Mouse (Mus musculus) heart, embryonic 12.5 days (tissue): ENCODE results near the gene Slc39a11. TPM values are rescaled to one million over a fixed set of nuclear protein-coding genes. Genes with fewer than 3 reads are reported as not detected.

Experiments
- ATAC-seq: fragments of 200-750 bp; cut with Nextera tagmentation; 2 replicates; pipeline ENCODE4 v1.8.0; 2017; ENCODE audit warnings: moderate TSS enrichment, moderate library complexity; ENCODE audit not compliant: insufficient number of reproducible peaks, low FRiP score
- H3K27ac ChIP-seq: fragments of 300-500 bp; sonication (generic); 2 replicates; pipeline ENCODE4 v1.5.1; 2016; ENCODE audit warnings: mild to moderate bottlenecking, moderate library complexity; ENCODE audit not compliant: poor library complexity, severe bottlenecking
- H3K27me3 ChIP-seq: fragments of 300-500 bp; sonication (generic); replicated peaks from 2 replicates; pipeline ENCODE4 v1.6.1; 2016; ENCODE audit warnings: mild to moderate bottlenecking, moderate library complexity
- H3K36me3 ChIP-seq: fragments of 300-500 bp; sonication (generic); 2 replicates; pipeline ENCODE4 v1.6.1; 2016; ENCODE audit warnings: mild to moderate bottlenecking, moderate library complexity
- H3K4me1 ChIP-seq: fragments of 300-500 bp; sonication (generic); replicated peaks from 2 replicates; pipeline ENCODE4 v1.6.1; 2016; ENCODE audit warnings: mild to moderate bottlenecking
- H3K4me2 ChIP-seq: fragments of 300-500 bp; sonication (generic); 2 replicates; pipeline ENCODE4 v1.6.1; 2016; ENCODE audit warnings: mild to moderate bottlenecking, moderate library complexity
- H3K4me3 ChIP-seq: fragments of 300-500 bp; sonication (generic); 2 replicates; pipeline ENCODE4 v1.5.1; 2016; ENCODE audit warnings: mild to moderate bottlenecking
- H3K9ac ChIP-seq: fragments of 300-500 bp; sonication (generic); 2 replicates; pipeline ENCODE4 v1.6.1; 2016; ENCODE audit warnings: mild to moderate bottlenecking, moderate library complexity
- H3K9me3 ChIP-seq: fragments of 300-500 bp; sonication (generic); replicated peaks from 2 replicates; pipeline ENCODE4 v1.6.1; 2016; ENCODE audit warnings: mild to moderate bottlenecking, moderate library complexity
- WGBS: fragments of 180-500 bp; shearing (Covaris S2); methylation state at CpG from one replicate; pipeline ENCODE4 v1.1.7; 2016; 5-methylcytosine and 5-hydroxymethylcytosine counted together
- polyA plus RNA-seq: library from polyadenylated mRNA; unstranded; fragments of >200 nt; fragmentation: Nextera tagmentation; extraction: Ambion mirVana; gene quantifications from 2 replicates; pipeline ENCODE4 v1.2.1, GENCODE M21; 2016

The Slc39a11 gene
- polyA plus RNA-seq, 1 experiment from 2014 or later = 19.0 TPM

GRCm38 (mm10) chr11:113522726-113523125, 127.2 kb downstream of the Slc39a11 start:
- Histone ChIP-seq H3K4me3 (no peak overlapping the region), H3K27me3 (no peaks in the 10 kb centered on the region; the same call in 1 of the 2 replicates), H3K27ac (no peak overlapping the region), H3K9me3 (no peaks in the 10 kb centered on the region), H3K4me1 (peaks cover 11% of the 10 kb centered on the region), H3K4me2 (no peak overlapping the region), H3K9ac (no peak overlapping the region), H3K36me3 (no peaks in the 10 kb centered on the region)
- WGBS = 72% methylated on average over 4 of the region's 4 CpGs
- no peak for ATAC-seq

DNA sequence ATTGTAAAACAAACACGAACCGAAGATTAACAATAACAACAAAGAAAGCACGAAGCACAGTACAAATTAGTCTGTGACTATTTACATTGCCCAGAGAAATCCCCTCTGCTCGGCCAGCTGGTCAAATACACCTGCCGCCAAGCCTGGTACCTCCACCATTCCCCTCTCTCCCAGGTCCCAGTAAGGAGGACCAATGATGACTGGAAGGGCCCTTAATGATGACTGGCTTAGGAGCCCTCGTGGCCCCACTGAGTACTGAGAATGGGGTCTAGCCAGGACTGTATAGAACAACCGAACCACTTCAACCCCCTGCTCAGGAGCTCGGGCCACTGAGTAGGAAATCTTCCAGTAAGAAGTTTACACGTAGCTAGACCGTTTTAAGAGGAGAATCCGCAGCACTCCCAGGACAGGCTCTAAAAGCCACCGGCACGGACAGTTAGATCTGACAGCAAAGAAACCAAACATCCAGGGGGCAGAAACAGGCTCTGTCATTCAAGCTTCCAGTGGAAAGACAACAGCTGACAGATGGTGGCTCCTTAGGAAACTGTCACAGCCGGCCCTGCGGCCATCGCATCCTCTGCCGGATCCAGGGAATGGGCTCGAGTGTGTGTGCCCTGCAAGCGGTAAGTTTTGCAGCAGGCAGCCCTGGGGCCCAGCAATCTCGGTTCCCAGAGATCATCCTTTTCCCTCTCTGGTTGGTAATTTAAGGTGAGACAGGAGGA, 128.2 kb downstream of the Slc39a11 start:
- Histone ChIP-seq H3K4me1 (peaks cover 11% of the 10 kb centered on the region), H3K27me3 (no peaks in the 10 kb centered on the region; the same call in 1 of the 2 replicates), H3K4me3 (no peak overlapping the region), H3K9ac (no peak overlapping the region), H3K4me2 (no peak overlapping the region), H3K9me3 (no peaks in the 10 kb centered on the region), H3K27ac (no peak overlapping the region), H3K36me3 (no peaks in the 10 kb centered on the region)
- ATAC-seq = no peak
- 73% methylated on average over 20 of the region's 20 CpGs for WGBS

GRCm38 (mm10) chr11:113520851-113521461, 128.9 kb downstream of the Slc39a11 start:
- 77% methylated on average over 17 of the region's 17 CpGs for WGBS
- ATAC-seq = no peak
- Histone ChIP-seq H3K27ac (no peak overlapping the region), H3K9me3 (no peaks in the 10 kb centered on the region), H3K27me3 (no peaks in the 10 kb centered on the region; the same call in 1 of the 2 replicates), H3K36me3 (no peaks in the 10 kb centered on the region), H3K4me2 (no peak overlapping the region), H3K4me3 (no peak overlapping the region), H3K4me1 (peaks cover 11% of the 10 kb centered on the region), H3K9ac (no peak overlapping the region)

GRCm38 (mm10) chr11:113520373-113520772, 129.5 kb downstream of the Slc39a11 start:
- H3K4me2 ChIP-seq = no peak overlapping the region
- H3K4me3 ChIP-seq = no peak overlapping the region
- WGBS = 65% methylated on average over 8 of the region's 8 CpGs
- H3K27me3 ChIP-seq = no peaks in the 10 kb centered on the region; the same call in 1 of the 2 replicates
- peaks cover 11% of the 10 kb centered on the region for H3K4me1 ChIP-seq
- no peak for ATAC-seq
- H3K9ac ChIP-seq = no peak overlapping the region
- no peaks in the 10 kb centered on the region for H3K9me3 ChIP-seq
- H3K27ac ChIP-seq = no peak overlapping the region
- H3K36me3 ChIP-seq = no peaks in the 10 kb centered on the region

GRCm38 (mm10) chr11:113519973-113520372, 129.9 kb downstream of the Slc39a11 start:
- no peak for ATAC-seq
- Histone ChIP-seq H3K9ac (no peak overlapping the region), H3K27me3 (no peaks in the 10 kb centered on the region; the same call in 1 of the 2 replicates), H3K4me3 (no peak overlapping the region), H3K4me2 (no peak overlapping the region), H3K36me3 (no peaks in the 10 kb centered on the region), H3K9me3 (no peaks in the 10 kb centered on the region), H3K27ac (no peak overlapping the region), H3K4me1 (peaks cover 11% of the 10 kb centered on the region)
- WGBS = 69% methylated on average over 7 of the region's 7 CpGs

DNA sequence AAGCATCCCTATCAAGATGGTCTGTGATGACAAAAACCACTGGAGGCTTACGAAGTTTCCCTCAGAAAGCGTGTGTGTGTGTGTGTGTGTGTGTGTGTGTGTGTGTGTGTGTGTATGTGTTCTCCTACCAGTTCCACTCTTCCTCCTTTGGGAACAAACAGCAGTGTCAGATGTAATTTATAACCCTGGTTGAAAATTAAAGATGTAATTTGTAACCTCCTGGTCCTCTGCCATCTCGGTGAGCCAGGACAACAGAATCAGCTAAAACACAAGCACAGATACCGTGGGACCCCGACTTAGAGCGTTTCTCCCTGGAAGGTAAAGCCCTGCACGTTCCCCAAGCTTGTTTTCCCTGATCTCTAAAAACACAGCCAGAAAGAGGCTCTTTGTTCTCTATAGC, 131.7 kb downstream of the Slc39a11 start:
- H3K9me3 ChIP-seq = no peaks in the 10 kb centered on the region
- H3K4me1 ChIP-seq = peaks cover 16% of the 10 kb centered on the region
- no peak for ATAC-seq
- no peak overlapping the region for H3K9ac ChIP-seq
- no peak overlapping the region for H3K4me3 ChIP-seq
- H3K36me3 ChIP-seq = no peaks in the 10 kb centered on the region
- H3K4me2 ChIP-seq = no peak overlapping the region
- no peaks in the 10 kb centered on the region; the same call in 1 of the 2 replicates for H3K27me3 ChIP-seq
- no peak overlapping the region for H3K27ac ChIP-seq
- 84% methylated on average over 7 of the region's 7 CpGs for WGBS

- ATAC-seq = no peak
- WGBS = 70% methylated on average over 10 of the region's 10 CpGs
- Histone ChIP-seq H3K27me3 (no peaks in the 10 kb centered on the region; the same call in 1 of the 2 replicates), H3K4me2 (no peak overlapping the region), H3K4me1 (peaks cover 23% of the 10 kb centered on the region), H3K27ac (no peak overlapping the region), H3K36me3 (no peaks in the 10 kb centered on the region), H3K4me3 (no peak overlapping the region), H3K9me3 (no peaks in the 10 kb centered on the region), H3K9ac (no peak overlapping the region)
These were observed 133.7 kb downstream of the Slc39a11 start for GRCm38 (mm10) chr11:113516156-113516555.

GRCm38 (mm10) chr11:113512976-113513375, 136.9 kb downstream of the Slc39a11 start:
- no peaks in the 10 kb centered on the region for H3K9me3 ChIP-seq
- H3K27me3 ChIP-seq = no peaks in the 10 kb centered on the region
- H3K4me2 ChIP-seq = no peak overlapping the region
- no peak overlapping the region for H3K4me3 ChIP-seq
- H3K4me1 ChIP-seq = peaks cover 30% of the 10 kb centered on the region
- H3K9ac ChIP-seq = no peak overlapping the region
- H3K27ac ChIP-seq = no peak overlapping the region
- no peak for ATAC-seq
- 89% methylated on average over 10 of the region's 10 CpGs for WGBS
- H3K36me3 ChIP-seq = no peaks in the 10 kb centered on the region

GRCm38 (mm10) chr11:113512150-113512549, 137.7 kb downstream of the Slc39a11 start:
- H3K4me2 ChIP-seq = no peak overlapping the region
- peak; percentile 78 for ATAC-seq
- H3K27ac ChIP-seq = no peak overlapping the region
- 86% methylated on average over 7 of the region's 7 CpGs for WGBS
- H3K27me3 ChIP-seq = no peaks in the 10 kb centered on the region
- H3K9ac ChIP-seq = no peak overlapping the region
- no peak overlapping the region for H3K4me3 ChIP-seq
- no peaks in the 10 kb centered on the region for H3K9me3 ChIP-seq
- peaks cover 30% of the 10 kb centered on the region for H3K4me1 ChIP-seq
- H3K36me3 ChIP-seq = no peaks in the 10 kb centered on the region

DNA sequence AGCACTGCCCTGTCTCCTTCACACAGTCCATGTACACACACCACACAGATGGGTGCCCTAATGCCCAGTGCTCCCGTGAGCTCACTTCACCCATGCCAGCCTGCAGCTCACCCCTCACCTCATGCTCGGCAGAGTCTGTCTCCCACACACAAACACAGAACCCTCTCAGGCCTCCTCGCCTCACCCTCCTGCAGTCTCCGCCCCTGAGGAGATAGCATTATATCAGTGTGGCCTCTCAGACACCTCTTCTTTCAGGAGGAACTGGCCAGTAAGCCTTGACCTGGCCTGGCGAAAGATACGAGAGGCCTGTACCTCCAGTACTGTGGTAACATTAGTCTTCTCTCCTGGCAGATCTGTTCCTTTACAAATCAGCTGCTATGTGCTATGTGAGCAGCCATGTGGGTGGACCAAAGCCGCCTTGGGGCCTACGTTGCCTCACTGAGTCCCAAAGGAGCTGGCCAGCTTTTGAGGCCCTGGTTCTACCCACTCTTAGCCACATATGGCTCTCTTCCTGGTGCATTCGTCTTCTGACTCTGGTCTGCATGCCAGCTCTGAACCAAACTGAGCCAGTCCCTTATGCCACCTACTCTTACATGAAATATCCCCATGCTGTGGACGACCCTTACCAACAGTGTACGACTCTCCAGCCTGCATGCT, 138.8 kb downstream of the Slc39a11 start:
- peak; percentile 47; the same call in 1 of the 2 replicates for ATAC-seq
- Histone ChIP-seq H3K9me3 (no peaks in the 10 kb centered on the region), H3K4me3 (no peak overlapping the region), H3K27me3 (no peaks in the 10 kb centered on the region), H3K4me1 (peaks cover 30% of the 10 kb centered on the region), H3K27ac (peak overlapping the region; percentile 30; the same call in 1 of the 2 replicates), H3K36me3 (no peaks in the 10 kb centered on the region), H3K9ac (no peak overlapping the region), H3K4me2 (peak overlapping the region; percentile 19)
- 48% methylated on average over 11 of the region's 11 CpGs for WGBS

DNA sequence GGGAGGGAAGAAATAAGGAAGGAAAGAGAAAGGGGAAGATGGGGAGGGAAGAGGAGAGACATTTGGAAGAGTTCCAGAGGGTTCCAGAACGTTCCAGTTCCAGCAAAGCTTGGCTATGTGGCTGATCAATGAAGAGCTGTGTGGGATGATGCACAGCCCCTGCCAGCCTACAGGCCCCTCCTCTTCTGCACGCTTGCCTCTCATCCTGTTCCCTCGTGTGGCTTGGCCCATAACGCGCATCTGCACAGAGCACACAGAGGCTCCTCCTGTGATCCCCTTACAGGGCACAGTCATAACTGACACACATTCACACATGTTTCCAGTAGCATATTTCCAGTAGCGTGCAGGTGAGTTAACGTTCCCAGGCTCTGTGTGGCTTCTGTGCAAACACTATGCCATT, 139.6 kb downstream of the Slc39a11 start:
- no peaks in the 10 kb centered on the region for H3K27me3 ChIP-seq
- no peak overlapping the region; the same call in 1 of the 2 replicates for H3K4me2 ChIP-seq
- ATAC-seq = no peak
- no peak overlapping the region for H3K4me3 ChIP-seq
- H3K9me3 ChIP-seq = no peaks in the 10 kb centered on the region
- H3K4me1 ChIP-seq = peaks cover 32% of the 10 kb centered on the region
- no peak overlapping the region for H3K9ac ChIP-seq
- H3K27ac ChIP-seq = no peak overlapping the region
- H3K36me3 ChIP-seq = no peaks in the 10 kb centered on the region
- 71% methylated on average over 7 of the region's 7 CpGs for WGBS
